Mouse (Mus musculus): ENCODE measurements around the gene Smyd3. TPM values are rescaled to one million over a fixed set of nuclear protein-coding genes. Genes with fewer than 3 reads are reported as not detected.

Gene Smyd3
- polyA plus RNA-seq, 1 experiment from 2014 or later: 22.3 TPM

- peak; percentile 58 for DNase-seq (ENCODE audit: low spot score)
- Histone ChIP-seq H3K4me3 (peak overlapping the region; percentile 27; the same call in 1 of the 2 replicates), H3K27ac (peak overlapping the region; percentile 88), H3K9me3 (replicated peaks) (no peaks in the 10 kb centered on the region), H3K36me3 (no peaks in the 10 kb centered on the region), H3K4me1 (peaks cover 75% of the 10 kb centered on the region), H3K27me3 (ENCODE audit: low read depth, poor library complexity, severe bottlenecking) (no peaks in the 10 kb centered on the region)
- 59% methylated on average over 15 of the region's 15 CpGs for WGBS
Measured at GRCm38 (mm10) chr1:179059286-179060112, 458.3 kb downstream of the Smyd3 start.

GRCm38 (mm10) chr1:179058675-179059074 lies 459.2 kb downstream of the Smyd3 start:
- Histone ChIP-seq H3K27ac (peak overlapping the region; percentile 88), H3K4me3 (0 out of 2 replicates have a peak overlapping the region, but pooled peaks have one; percentile 4), H3K9me3 (replicated peaks) (no peaks in the 10 kb centered on the region), H3K36me3 (no peaks in the 10 kb centered on the region), H3K4me1 (peaks cover 74% of the 10 kb centered on the region), H3K27me3 (ENCODE audit: low read depth, poor library complexity, severe bottlenecking) (no peaks in the 10 kb centered on the region)
- 31% methylated on average over 4 of the region's 4 CpGs for WGBS
- peak; percentile 57 for DNase-seq (ENCODE audit: low spot score)

GRCm38 (mm10) chr1:179055760-179056159 lies 462.1 kb downstream of the Smyd3 start:
- no peak for DNase-seq (ENCODE audit: low spot score)
- Histone ChIP-seq H3K4me3 (no peak overlapping the region), H3K27me3 (ENCODE audit: low read depth, poor library complexity, severe bottlenecking) (no peaks in the 10 kb centered on the region), H3K27ac (peak overlapping the region; percentile 37; the same call in 1 of the 2 replicates), H3K36me3 (no peaks in the 10 kb centered on the region), H3K4me1 (peaks cover 48% of the 10 kb centered on the region), H3K9me3 (replicated peaks) (no peaks in the 10 kb centered on the region)
- WGBS: 74% methylated on average over 3 of the region's 3 CpGs

GRCm38 (mm10) chr1:179054385-179055116 lies 463.3 kb downstream of the Smyd3 start:
- Histone ChIP-seq H3K36me3 (no peaks in the 10 kb centered on the region), H3K4me1 (peaks cover 36% of the 10 kb centered on the region), H3K4me3 (no peak overlapping the region), H3K27ac (0 out of 2 replicates have a peak overlapping the region, but pooled peaks have one; percentile 37), H3K9me3 (replicated peaks) (no peaks in the 10 kb centered on the region), H3K27me3 (ENCODE audit: low read depth, poor library complexity, severe bottlenecking) (no peaks in the 10 kb centered on the region)
- DNase-seq (ENCODE audit: low spot score): no peak
- WGBS: 78% methylated on average over 7 of the region's 7 CpGs

- Histone ChIP-seq H3K36me3 (no peaks in the 10 kb centered on the region), H3K4me3 (no peak overlapping the region), H3K27ac (no peak overlapping the region), H3K4me1 (peaks cover 21% of the 10 kb centered on the region), H3K9me3 (replicated peaks) (no peaks in the 10 kb centered on the region), H3K27me3 (ENCODE audit: low read depth, poor library complexity, severe bottlenecking) (no peaks in the 10 kb centered on the region)
- WGBS: 90% methylated on average over 6 of the region's 6 CpGs
- DNase-seq (ENCODE audit: low spot score): no peak
Measured at GRCm38 (mm10) chr1:179052545-179053180, 465.2 kb downstream of the Smyd3 start.

GRCm38 (mm10) chr1:179047931-179048596 lies 469.8 kb downstream of the Smyd3 start:
- Histone ChIP-seq H3K27ac (0 out of 2 replicates have a peak overlapping the region, but pooled peaks have one; percentile 14), H3K36me3 (no peaks in the 10 kb centered on the region), H3K27me3 (ENCODE audit: low read depth, poor library complexity, severe bottlenecking) (no peaks in the 10 kb centered on the region), H3K4me1 (peaks cover 12% of the 10 kb centered on the region; the same call in 1 of the 2 replicates), H3K4me3 (no peak overlapping the region), H3K9me3 (replicated peaks) (no peaks in the 10 kb centered on the region)
- WGBS: 92% methylated on average over 13 of the region's 13 CpGs
- no peak for DNase-seq (ENCODE audit: low spot score)

GRCm38 (mm10) chr1:179045856-179046714 lies 471.8 kb downstream of the Smyd3 start:
- no peak for DNase-seq (ENCODE audit: low spot score)
- Histone ChIP-seq H3K27ac (0 out of 2 replicates have a peak overlapping the region, but pooled peaks have one; percentile 15), H3K4me1 (peaks cover 12% of the 10 kb centered on the region; the same call in 1 of the 2 replicates), H3K9me3 (replicated peaks) (no peaks in the 10 kb centered on the region), H3K36me3 (no peaks in the 10 kb centered on the region), H3K4me3 (no peak overlapping the region), H3K27me3 (ENCODE audit: low read depth, poor library complexity, severe bottlenecking) (no peaks in the 10 kb centered on the region)
- WGBS: 86% methylated on average over 17 of the region's 17 CpGs

- DNase-seq (ENCODE audit: low spot score): no peak
- Histone ChIP-seq H3K4me3 (no peak overlapping the region), H3K4me1 (peaks cover 12% of the 10 kb centered on the region; the same call in 1 of the 2 replicates), H3K27me3 (ENCODE audit: low read depth, poor library complexity, severe bottlenecking) (no peaks in the 10 kb centered on the region), H3K36me3 (no peaks in the 10 kb centered on the region), H3K27ac (0 out of 2 replicates have a peak overlapping the region, but pooled peaks have one; percentile 7), H3K9me3 (replicated peaks) (no peaks in the 10 kb centered on the region)
- WGBS: 94% methylated on average over 5 of the region's 5 CpGs
Measured at GRCm38 (mm10) chr1:179044165-179044564, 473.7 kb downstream of the Smyd3 start.

- Histone ChIP-seq H3K36me3 (no peaks in the 10 kb centered on the region), H3K27ac (peak overlapping the region; percentile 61; the same call in 1 of the 2 replicates), H3K27me3 (ENCODE audit: low read depth, poor library complexity, severe bottlenecking) (no peaks in the 10 kb centered on the region), H3K4me1 (peaks cover 12% of the 10 kb centered on the region; the same call in 1 of the 2 replicates), H3K9me3 (replicated peaks) (no peaks in the 10 kb centered on the region), H3K4me3 (no peak overlapping the region)
- DNase-seq (ENCODE audit: low spot score): no peak
- 89% methylated on average over 12 of the region's 12 CpGs for WGBS
Measured at GRCm38 (mm10) chr1:179043644-179044043, 474.2 kb downstream of the Smyd3 start.

GRCm38 (mm10) chr1:179041905-179042337 lies 475.9 kb downstream of the Smyd3 start:
- Histone ChIP-seq H3K27ac (peak overlapping the region; percentile 54; the same call in 1 of the 2 replicates), H3K9me3 (replicated peaks) (no peaks in the 10 kb centered on the region), H3K4me3 (no peak overlapping the region), H3K36me3 (no peaks in the 10 kb centered on the region), H3K4me1 (peaks cover 6% of the 10 kb centered on the region; the same call in 1 of the 2 replicates), H3K27me3 (ENCODE audit: low read depth, poor library complexity, severe bottlenecking) (no peaks in the 10 kb centered on the region)
- WGBS: 84% methylated on average over 8 of the region's 8 CpGs
- DNase-seq (ENCODE audit: low spot score): no peak

GRCm38 (mm10) chr1:179041231-179041904 lies 476.5 kb downstream of the Smyd3 start:
- Histone ChIP-seq H3K4me1 (peaks cover 7% of the 10 kb centered on the region; the same call in 1 of the 2 replicates), H3K36me3 (no peaks in the 10 kb centered on the region), H3K27ac (peak overlapping the region; percentile 54; the same call in 1 of the 2 replicates), H3K27me3 (ENCODE audit: low read depth, poor library complexity, severe bottlenecking) (no peaks in the 10 kb centered on the region), H3K4me3 (no peak overlapping the region), H3K9me3 (replicated peaks) (no peaks in the 10 kb centered on the region)
- DNase-seq (ENCODE audit: low spot score): no peak
- WGBS: 93% methylated on average over 14 of the region's 14 CpGs
